Mouse (Mus musculus) lung, adult 2 months (tissue): Measurements from ENCODE around the gene Tas1r3.

Experiments
- CTCF ChIP-seq: fragments of 200-500 bp; IDR thresholded peaks from 2 replicates; pipeline ENCODE4 v1.5.1; 2011; ENCODE audit warnings: mild to moderate bottlenecking, low read length, control low read depth; ENCODE audit not compliant: insufficient read depth
- POLR2A ChIP-seq: fragments of 200-500 bp; IDR thresholded peaks from 2 replicates; pipeline ENCODE4 v1.6.1; 2011; ENCODE audit warnings: low read depth, mild to moderate bottlenecking, control low read depth, low read length, borderline replicate concordance; ENCODE audit errors: extremely low read depth

DNA sequence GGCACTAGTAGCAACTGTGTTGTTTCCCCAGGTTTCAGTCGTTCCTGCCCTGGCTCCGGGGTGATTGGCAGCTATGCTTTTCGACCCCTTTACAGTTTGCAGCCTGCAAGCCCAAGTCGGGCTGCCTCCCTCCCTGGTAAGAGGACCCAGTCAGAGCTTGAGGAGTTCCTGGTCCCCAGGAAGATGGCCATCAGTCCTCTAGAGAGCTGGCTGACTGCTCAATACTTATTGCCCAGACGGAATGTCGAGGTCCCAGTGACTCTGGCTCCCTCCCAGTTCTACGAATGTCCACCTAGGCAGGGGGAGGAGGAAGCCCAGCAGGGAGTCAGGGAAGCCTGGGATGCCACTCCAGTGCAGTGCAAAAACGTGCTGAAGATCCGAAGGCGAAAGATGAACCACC, 30.8 kb downstream of the Tas1r3 start:
- TF ChIP-seq POLR2A, result no peak
- no peak for TF ChIP-seq CTCF
